Mouse (Mus musculus) embryonic facial prominence, embryonic 15.5 days (tissue): ENCODE data around the gene Nin. TPM values are rescaled to one million over a fixed set of nuclear protein-coding genes. Genes with fewer than 3 reads are reported as not detected.

Experiments used
- ATAC-seq: fragments of 200-750 bp; cut with Nextera tagmentation; 2 replicates; pipeline ENCODE4 v1.8.0; 2017; ENCODE audit warnings: low read depth, moderate TSS enrichment; ENCODE audit not compliant: insufficient number of reproducible peaks, low FRiP score, low TSS enrichment
- H3K27ac ChIP-seq: fragments of 300-500 bp; sonication (generic); replicated peaks from 2 replicates; pipeline ENCODE4 v1.5.1; 2015; ENCODE audit warnings: mild to moderate bottlenecking, inconsistent platforms
- H3K27me3 ChIP-seq: fragments of 300-500 bp; sonication (generic); 2 replicates; pipeline ENCODE4 v1.6.1; 2015; ENCODE audit warnings: inconsistent platforms
- H3K36me3 ChIP-seq: fragments of 300-500 bp; sonication (generic); 2 replicates; pipeline ENCODE4 v1.6.1; 2015; ENCODE audit warnings: mild to moderate bottlenecking, inconsistent platforms
- H3K4me1 ChIP-seq: fragments of 300-500 bp; sonication (generic); 2 replicates; pipeline ENCODE4 v1.6.1; 2015; ENCODE audit warnings: inconsistent platforms
- H3K4me2 ChIP-seq: fragments of 300-500 bp; sonication (generic); replicated peaks from 2 replicates; pipeline ENCODE4 v1.6.1; 2015; ENCODE audit warnings: mild to moderate bottlenecking, inconsistent platforms
- H3K4me3 ChIP-seq: fragments of 300-500 bp; sonication (generic); replicated peaks from 2 replicates; pipeline ENCODE4 v1.5.1; 2015; ENCODE audit warnings: mild to moderate bottlenecking, inconsistent platforms
- H3K9ac ChIP-seq: fragments of 300-500 bp; sonication (generic); 2 replicates; pipeline ENCODE4 v1.6.1; 2015; ENCODE audit warnings: inconsistent platforms
- H3K9me3 ChIP-seq: fragments of 300-500 bp; sonication (generic); replicated peaks from 2 replicates; pipeline ENCODE4 v1.6.1; 2016; ENCODE audit warnings: inconsistent platforms
- WGBS: fragments of 180-500 bp; shearing (Covaris S2); methylation state at CpG from one replicate; pipeline ENCODE4 v1.1.7; 2015; 5-methylcytosine and 5-hydroxymethylcytosine counted together
- polyA plus RNA-seq: library from polyadenylated mRNA; unstranded; fragments of >200 nt; fragmentation: Nextera tagmentation; extraction: Ambion mirVana; gene quantifications from 2 replicates; pipeline ENCODE4 v1.2.1, GENCODE M21; 2015

Gene Nin
- polyA plus RNA-seq, 1 experiment from 2014 or later: 14.8 TPM

DNA sequence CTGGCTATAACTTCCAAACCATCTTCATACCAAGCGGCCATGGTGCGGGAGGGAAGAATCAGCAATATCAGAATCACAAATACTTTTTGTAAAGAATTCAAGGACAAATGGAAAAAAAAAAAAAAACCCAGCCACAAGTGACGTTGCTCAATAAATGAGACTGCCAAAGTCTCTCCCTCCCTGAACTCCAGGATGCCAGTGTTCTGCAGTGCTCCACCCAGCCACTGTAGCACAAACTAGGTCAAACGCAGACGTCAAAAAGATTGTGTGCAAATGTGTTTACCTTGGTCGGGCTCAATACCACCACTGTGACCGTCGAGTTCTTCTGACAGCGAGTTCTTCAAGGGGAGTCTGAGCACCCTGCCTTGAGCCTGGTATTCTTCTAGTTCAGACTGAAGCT is 64.8 kb downstream of the Nin start:
- H3K36me3 ChIP-seq: peaks cover 66% of the 10 kb centered on the region
- 84% methylated on average over 9 of the region's 9 CpGs for WGBS
- no peak for ATAC-seq

DNA sequence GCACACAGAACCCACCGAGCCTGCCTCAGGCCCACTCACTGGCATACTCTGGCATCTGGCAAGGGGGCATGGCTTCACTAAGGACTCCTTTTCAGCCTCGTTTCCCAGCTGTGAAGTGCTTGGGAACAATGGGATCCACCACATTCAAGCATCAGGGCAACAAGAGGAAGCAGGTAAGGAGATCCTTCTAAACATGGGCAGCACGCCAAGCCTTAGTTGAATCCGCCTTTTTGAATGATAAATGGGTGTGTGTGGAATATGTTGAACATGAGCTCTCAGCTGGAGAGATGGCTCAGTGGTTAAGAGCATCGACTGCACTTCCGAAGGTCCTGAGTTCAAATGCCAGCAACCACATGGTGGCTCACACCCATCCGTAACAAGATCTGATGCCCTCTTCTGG is 66.2 kb downstream of the Nin start:
- ATAC-seq: no peak
- Histone ChIP-seq H3K4me2 (no peak overlapping the region), H3K27me3 (no peaks in the 10 kb centered on the region), H3K9me3 (no peaks in the 10 kb centered on the region), H3K27ac (no peak overlapping the region), H3K36me3 (peaks cover 70% of the 10 kb centered on the region), H3K4me3 (no peak overlapping the region), H3K4me1 (no peaks in the 10 kb centered on the region), H3K9ac (no peak overlapping the region)
- 85% methylated on average over 7 of the region's 7 CpGs for WGBS

More for the DNA sequence above, 64.8 kb downstream of the Nin start:
- no peak overlapping the region for H3K27ac ChIP-seq
- no peaks in the 10 kb centered on the region for H3K9me3 ChIP-seq
- no peak overlapping the region for H3K4me3 ChIP-seq
- no peak overlapping the region for H3K9ac ChIP-seq
- no peak overlapping the region for H3K4me2 ChIP-seq
- no peaks in the 10 kb centered on the region for H3K27me3 ChIP-seq
- no peaks in the 10 kb centered on the region for H3K4me1 ChIP-seq

DNA sequence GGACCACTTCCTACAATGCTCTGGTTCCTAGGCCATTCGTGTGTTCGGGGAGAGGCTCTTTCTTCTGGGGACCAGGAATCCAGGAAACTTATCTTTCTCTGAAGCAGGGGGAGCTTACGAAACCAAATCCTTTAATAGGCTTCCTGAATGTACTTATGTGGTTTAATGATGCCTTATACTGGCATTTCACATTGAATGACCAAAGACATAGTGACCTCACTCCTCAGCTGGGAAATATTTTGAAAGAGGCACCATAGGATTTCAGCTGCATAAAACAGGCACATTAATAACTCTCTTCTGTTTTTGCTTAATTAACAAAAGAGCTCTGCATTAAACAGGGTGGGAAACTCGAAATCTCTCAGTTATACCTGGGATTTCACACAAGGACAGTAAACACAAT is 69.2 kb downstream of the Nin start:
- Histone ChIP-seq H3K4me2 (no peak overlapping the region), H3K27ac (no peak overlapping the region), H3K9me3 (no peaks in the 10 kb centered on the region), H3K9ac (no peak overlapping the region), H3K36me3 (peaks cover 51% of the 10 kb centered on the region), H3K4me1 (no peaks in the 10 kb centered on the region), H3K4me3 (no peak overlapping the region), H3K27me3 (no peaks in the 10 kb centered on the region)
- no peak for ATAC-seq
- 69% methylated on average over 4 of the region's 4 CpGs for WGBS

DNA sequence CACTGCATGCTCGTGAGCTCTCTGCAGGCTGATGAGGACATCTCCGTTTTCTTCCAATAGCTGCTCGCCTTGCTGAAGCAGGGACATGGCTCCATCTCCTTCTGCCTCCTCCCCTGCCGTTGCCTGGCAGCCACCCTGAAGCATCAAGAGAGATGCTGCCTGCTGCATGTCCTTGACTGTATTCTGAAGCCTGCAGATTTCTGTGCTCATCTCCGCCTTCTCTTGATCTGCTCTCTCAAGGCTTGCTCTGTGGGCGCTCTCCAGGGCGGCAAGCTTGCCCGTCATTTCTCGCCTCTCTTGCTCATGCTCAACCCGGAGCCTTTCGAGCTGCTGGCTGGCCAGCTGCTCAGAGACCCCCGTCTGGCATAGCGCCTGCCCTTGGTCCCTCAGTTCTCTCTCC is 70.1 kb downstream of the Nin start:
- H3K4me2 ChIP-seq: no peak overlapping the region
- no peak overlapping the region for H3K9ac ChIP-seq
- no peak for ATAC-seq

DNA sequence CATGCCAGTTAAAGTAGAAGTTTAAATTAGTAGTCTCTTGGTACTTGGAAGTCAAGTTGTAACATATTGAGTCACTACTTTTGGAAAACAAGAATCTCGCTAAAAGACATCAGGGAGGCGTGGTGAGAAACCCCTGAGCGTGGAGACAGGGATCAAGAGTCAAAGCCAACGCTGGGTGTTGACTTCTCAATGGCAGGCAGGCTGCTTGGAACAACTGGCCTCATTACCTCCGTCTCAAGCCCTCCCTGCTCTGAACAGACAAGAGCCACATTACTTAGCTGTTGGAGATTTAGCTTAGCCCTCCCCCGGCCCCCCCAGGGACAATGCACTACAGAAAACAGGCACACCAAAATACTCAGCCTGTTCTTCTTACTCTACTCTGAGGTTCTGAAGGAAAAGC is 72.5 kb downstream of the Nin start:
- no peak overlapping the region for H3K4me2 ChIP-seq
- WGBS: 59% methylated on average over 6 of the region's 6 CpGs

More for the DNA sequence above, 70.1 kb downstream of the Nin start:
- no peaks in the 10 kb centered on the region for H3K27me3 ChIP-seq
- H3K4me1 ChIP-seq: no peaks in the 10 kb centered on the region
- peaks cover 54% of the 10 kb centered on the region for H3K36me3 ChIP-seq
- WGBS: 89% methylated on average over 13 of the region's 13 CpGs
- H3K27ac ChIP-seq: no peak overlapping the region
- H3K9me3 ChIP-seq: no peaks in the 10 kb centered on the region
- no peak overlapping the region for H3K4me3 ChIP-seq

DNA sequence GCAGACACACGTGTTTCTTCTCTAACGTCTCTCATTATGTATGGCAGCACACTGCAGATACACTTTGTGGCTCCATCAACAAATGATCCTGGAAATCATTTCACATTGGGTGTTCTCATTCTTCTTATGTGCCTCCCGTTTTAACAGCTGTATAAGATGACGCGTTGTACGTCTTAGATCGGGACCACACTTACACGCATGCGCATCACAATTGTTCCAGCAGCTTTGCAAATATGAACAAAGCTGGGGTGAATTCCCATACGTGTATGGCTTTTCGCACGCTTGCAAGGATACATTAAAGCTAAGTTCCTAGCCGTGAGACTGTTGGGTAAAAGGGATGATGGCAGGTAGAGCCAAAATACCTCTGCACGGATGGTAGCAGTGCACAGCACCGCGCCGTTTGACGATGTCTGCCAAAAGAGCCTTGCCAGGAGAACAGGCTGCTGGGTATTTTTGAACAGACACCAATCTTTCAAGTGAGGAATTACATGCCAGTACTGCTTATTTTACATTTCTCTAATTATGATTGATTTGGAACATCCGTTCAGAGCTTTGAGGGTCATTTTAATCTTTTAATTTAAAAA is 76.7 kb downstream of the Nin start:
- no peak overlapping the region for H3K4me2 ChIP-seq
- no peaks in the 10 kb centered on the region for H3K27me3 ChIP-seq
- H3K4me3 ChIP-seq: no peak overlapping the region
- H3K4me1 ChIP-seq: no peaks in the 10 kb centered on the region
- WGBS: 88% methylated on average over 19 of the region's 19 CpGs
- no peak overlapping the region for H3K9ac ChIP-seq
- H3K9me3 ChIP-seq: no peaks in the 10 kb centered on the region
- no peak overlapping the region for H3K27ac ChIP-seq
- H3K36me3 ChIP-seq: peaks cover 18% of the 10 kb centered on the region
- no peak for ATAC-seq

More for the DNA sequence above, 72.5 kb downstream of the Nin start:
- peaks cover 41% of the 10 kb centered on the region for H3K36me3 ChIP-seq
- no peak for ATAC-seq
- H3K4me1 ChIP-seq: no peaks in the 10 kb centered on the region
- H3K4me3 ChIP-seq: no peak overlapping the region
- no peak overlapping the region for H3K27ac ChIP-seq
- no peak overlapping the region for H3K9ac ChIP-seq
- H3K27me3 ChIP-seq: no peaks in the 10 kb centered on the region
- no peaks in the 10 kb centered on the region for H3K9me3 ChIP-seq

DNA sequence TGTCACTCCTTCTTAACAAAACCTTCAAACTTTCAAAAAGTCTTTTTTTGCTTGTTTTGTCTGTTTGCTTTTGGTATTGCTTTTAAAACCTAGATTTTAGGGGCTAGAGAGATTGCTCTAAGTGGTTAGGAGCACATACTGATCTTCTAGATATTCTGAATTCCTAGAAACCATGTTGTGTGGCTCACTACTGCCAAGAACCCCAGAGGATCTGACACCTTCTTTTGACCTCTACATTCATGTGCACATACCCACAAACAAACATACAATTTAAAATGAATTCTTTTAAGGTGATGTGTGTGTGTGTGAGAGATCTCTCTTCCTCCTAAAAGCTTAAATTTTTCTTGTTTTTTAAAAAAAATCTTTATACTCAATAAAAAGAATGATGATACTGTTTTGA is 87.3 kb downstream of the Nin start:
- no peak for ATAC-seq
- H3K36me3 ChIP-seq: peaks cover 54% of the 10 kb centered on the region

DNA sequence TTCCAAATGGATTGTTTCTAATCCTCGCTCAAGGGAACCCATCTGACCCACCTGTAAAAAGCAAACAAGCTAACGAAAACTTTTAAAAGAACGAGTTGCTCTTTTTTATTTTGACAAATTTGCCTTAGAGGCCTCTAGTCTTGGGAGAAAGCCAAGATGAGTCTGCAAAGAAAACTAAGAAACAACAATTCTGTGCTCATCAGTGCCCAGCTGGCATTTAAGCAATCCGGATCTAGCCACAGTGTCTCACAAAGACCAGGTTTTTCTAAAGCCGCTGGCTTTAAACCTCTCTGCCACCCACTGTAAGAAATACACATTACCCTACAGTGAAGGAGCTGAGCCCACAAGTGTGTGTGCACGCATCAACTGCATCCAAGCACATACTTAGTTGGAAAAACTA is 88.1 kb downstream of the Nin start:
- Histone ChIP-seq H3K9ac (no peak overlapping the region), H3K4me2 (no peak overlapping the region), H3K36me3 (peaks cover 56% of the 10 kb centered on the region), H3K27me3 (no peaks in the 10 kb centered on the region), H3K4me3 (no peak overlapping the region), H3K9me3 (no peaks in the 10 kb centered on the region), H3K4me1 (no peaks in the 10 kb centered on the region), H3K27ac (no peak overlapping the region)
- WGBS: 78% methylated on average over 6 of the region's 6 CpGs
- no peak for ATAC-seq

More for the DNA sequence above, 87.3 kb downstream of the Nin start:
- Histone ChIP-seq H3K4me2 (no peak overlapping the region), H3K4me1 (no peaks in the 10 kb centered on the region), H3K9me3 (no peaks in the 10 kb centered on the region), H3K4me3 (no peak overlapping the region), H3K27me3 (no peaks in the 10 kb centered on the region), H3K27ac (no peak overlapping the region), H3K9ac (no peak overlapping the region)

DNA sequence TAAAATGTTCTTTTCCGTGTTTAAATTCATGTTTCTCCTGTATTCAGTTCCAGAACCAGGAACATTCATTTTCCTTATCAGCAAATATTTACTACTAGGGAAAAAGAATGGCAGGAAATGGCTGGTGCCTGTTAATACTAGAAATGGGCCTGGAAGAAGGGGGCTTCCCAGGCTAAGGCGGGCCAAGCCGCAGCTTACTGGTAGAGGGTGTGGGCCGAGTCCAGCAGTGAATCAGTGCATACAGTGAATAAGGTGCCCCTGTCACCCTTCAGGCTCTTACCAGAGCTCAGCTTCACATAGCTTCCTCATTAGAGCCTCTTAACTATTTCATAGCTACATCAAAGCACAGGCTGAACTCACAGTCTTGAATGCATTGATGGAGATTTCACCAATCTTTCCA is 89.9 kb downstream of the Nin start:
- Histone ChIP-seq H3K9ac (no peak overlapping the region), H3K4me3 (no peak overlapping the region), H3K4me1 (no peaks in the 10 kb centered on the region), H3K27me3 (no peaks in the 10 kb centered on the region), H3K36me3 (peaks cover 58% of the 10 kb centered on the region), H3K27ac (no peak overlapping the region), H3K9me3 (no peaks in the 10 kb centered on the region), H3K4me2 (no peak overlapping the region)
- 83% methylated on average over 4 of the region's 4 CpGs for WGBS
- no peak for ATAC-seq

DNA sequence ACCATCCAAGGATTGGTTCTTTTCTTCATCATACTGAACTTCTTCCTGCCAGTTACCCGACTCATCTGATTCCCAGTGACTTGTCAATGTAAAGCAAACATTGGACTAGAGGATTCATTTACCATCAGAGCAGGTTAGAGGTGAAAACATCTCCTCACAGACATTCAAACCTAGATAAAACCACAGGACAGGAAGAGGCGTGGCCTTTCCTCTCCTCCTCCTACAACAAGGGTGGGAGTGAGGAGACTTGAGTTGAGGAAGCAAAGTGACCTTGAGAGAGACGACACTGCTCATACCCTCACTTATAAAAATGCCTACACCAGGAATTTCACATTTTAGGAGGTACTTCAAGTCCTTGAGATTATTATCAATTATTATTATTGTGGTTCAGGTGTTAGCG is 95.4 kb downstream of the Nin start:
- no peaks in the 10 kb centered on the region for H3K9me3 ChIP-seq
- no peak overlapping the region for H3K4me2 ChIP-seq
- no peak overlapping the region for H3K4me3 ChIP-seq
- ATAC-seq: no peak
- no peaks in the 10 kb centered on the region for H3K27me3 ChIP-seq
- H3K9ac ChIP-seq: no peak overlapping the region
- H3K27ac ChIP-seq: no peak overlapping the region
- peaks cover 47% of the 10 kb centered on the region for H3K36me3 ChIP-seq
- 84% methylated on average over 4 of the region's 4 CpGs for WGBS
- H3K4me1 ChIP-seq: peaks cover 8% of the 10 kb centered on the region; the same call in 1 of the 2 replicates

DNA sequence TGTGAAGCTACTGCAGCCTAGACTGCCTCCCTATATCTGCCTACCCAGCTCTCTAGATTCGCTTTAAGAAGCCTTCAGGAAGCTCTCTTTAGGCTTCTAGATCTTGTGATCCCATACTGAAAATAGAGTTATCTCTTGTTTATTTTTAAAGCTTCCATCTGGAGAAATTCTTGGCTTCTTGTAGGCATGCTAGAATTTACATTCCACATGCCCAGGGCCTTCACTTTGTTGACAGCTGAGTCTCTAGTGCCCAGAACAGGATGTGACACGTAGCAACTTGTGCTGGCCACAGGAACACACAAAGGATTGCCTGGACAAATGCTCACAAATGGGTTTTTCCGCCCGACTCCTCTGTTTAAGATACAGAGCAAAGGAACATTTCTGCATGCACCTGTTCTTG is 97.6 kb downstream of the Nin start:
- Histone ChIP-seq H3K36me3 (peaks cover 44% of the 10 kb centered on the region), H3K9ac (no peak overlapping the region), H3K4me1 (peaks cover 8% of the 10 kb centered on the region; the same call in 1 of the 2 replicates), H3K4me2 (no peak overlapping the region), H3K9me3 (0 out of 2 replicates have a peak, but pooled peaks cover 2% of the 10 kb centered on the region), H3K27ac (no peak overlapping the region), H3K4me3 (no peak overlapping the region), H3K27me3 (no peaks in the 10 kb centered on the region)
- 61% methylated on average over 4 of the region's 4 CpGs for WGBS
- no peak for ATAC-seq

DNA sequence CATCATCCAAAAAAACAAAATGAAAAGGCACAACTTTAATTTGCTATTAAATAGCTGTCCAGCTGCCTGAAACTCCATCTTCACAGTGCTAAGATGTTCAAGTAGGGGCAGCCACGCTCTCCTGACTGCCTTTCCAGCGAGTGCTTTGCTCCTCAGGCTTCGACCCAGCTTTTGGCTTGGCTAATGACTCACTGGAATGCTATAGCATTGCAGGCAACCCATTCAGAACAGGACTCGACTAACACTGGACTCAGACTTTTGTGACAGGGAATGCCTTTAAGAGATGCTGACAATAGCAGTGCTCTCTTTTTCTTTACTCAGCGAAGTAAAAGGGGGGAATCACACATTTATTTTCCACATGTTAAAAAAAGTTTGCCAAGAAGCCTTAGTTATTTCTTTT is 101.8 kb downstream of the Nin start:
- Histone ChIP-seq H3K4me3 (no peak overlapping the region), H3K4me1 (peaks cover 8% of the 10 kb centered on the region; the same call in 1 of the 2 replicates), H3K27ac (no peak overlapping the region), H3K9me3 (0 out of 2 replicates have a peak, but pooled peaks cover 3% of the 10 kb centered on the region), H3K36me3 (peaks cover 27% of the 10 kb centered on the region), H3K9ac (no peak overlapping the region), H3K27me3 (no peaks in the 10 kb centered on the region), H3K4me2 (no peak overlapping the region)
- ATAC-seq: no peak
- 61% methylated on average over 5 of the region's 5 CpGs for WGBS
